Mouse (Mus musculus) midbrain, embryonic 13.5 days (tissue): ENCODE measurements around the gene Camsap1. TPM values are rescaled to one million over a fixed set of nuclear protein-coding genes. Genes with fewer than 3 reads are reported as not detected.
A peak's percentile ranks its signal among the peaks of the same experiment; 100 is the strongest.

Experiments
- ATAC-seq: fragments of 200-750 bp; cut with Nextera tagmentation; 2 replicates; pipeline ENCODE4 v1.8.0; 2017; ENCODE audit warnings: mild to moderate bottlenecking, moderate TSS enrichment, moderate library complexity
- H3K27ac ChIP-seq: fragments of 300-500 bp; sonication (generic); 2 replicates; pipeline ENCODE4 v1.5.1; 2015; ENCODE audit warnings: inconsistent platforms, mild to moderate bottlenecking, moderate library complexity
- H3K27me3 ChIP-seq: fragments of 300-500 bp; sonication (generic); 2 replicates; pipeline ENCODE4 v1.6.1; 2015; ENCODE audit warnings: mild to moderate bottlenecking, inconsistent platforms
- H3K36me3 ChIP-seq: fragments of 300-500 bp; sonication (generic); 2 replicates; pipeline ENCODE4 v1.6.1; 2015; ENCODE audit warnings: mild to moderate bottlenecking, inconsistent platforms
- H3K4me1 ChIP-seq: fragments of 300-500 bp; sonication (generic); replicated peaks from 2 replicates; pipeline ENCODE4 v1.6.1; 2015; ENCODE audit warnings: inconsistent platforms
- H3K4me2 ChIP-seq: fragments of 300-500 bp; sonication (generic); replicated peaks from 2 replicates; pipeline ENCODE4 v1.6.1; 2015; ENCODE audit warnings: moderate library complexity, mild to moderate bottlenecking, inconsistent platforms
- H3K4me3 ChIP-seq: fragments of 300-500 bp; sonication (generic); replicated peaks from 2 replicates; pipeline ENCODE4 v1.5.1; 2015; ENCODE audit warnings: mild to moderate bottlenecking, inconsistent platforms
- H3K9ac ChIP-seq: fragments of 300-500 bp; sonication (generic); replicated peaks from 2 replicates; pipeline ENCODE4 v1.6.1; 2015; ENCODE audit warnings: mild to moderate bottlenecking, inconsistent platforms
- H3K9me3 ChIP-seq: fragments of 300-500 bp; sonication (generic); 2 replicates; pipeline ENCODE4 v1.6.1; 2016; ENCODE audit warnings: mild to moderate bottlenecking, inconsistent platforms
- WGBS: fragments of 180-500 bp; shearing (Covaris S2); methylation state at CpG from one replicate; pipeline ENCODE4 v1.1.7; 2015; 5-methylcytosine and 5-hydroxymethylcytosine counted together
- polyA plus RNA-seq: library from polyadenylated mRNA; unstranded; fragments of >200 nt; fragmentation: Nextera tagmentation; extraction: Ambion mirVana; gene quantifications from 2 replicates; pipeline ENCODE4 v1.2.1, GENCODE M21; 2015

Camsap1 gene
- polyA plus RNA-seq, 1 experiment from 2014 or later, result 59.1 TPM

DNA sequence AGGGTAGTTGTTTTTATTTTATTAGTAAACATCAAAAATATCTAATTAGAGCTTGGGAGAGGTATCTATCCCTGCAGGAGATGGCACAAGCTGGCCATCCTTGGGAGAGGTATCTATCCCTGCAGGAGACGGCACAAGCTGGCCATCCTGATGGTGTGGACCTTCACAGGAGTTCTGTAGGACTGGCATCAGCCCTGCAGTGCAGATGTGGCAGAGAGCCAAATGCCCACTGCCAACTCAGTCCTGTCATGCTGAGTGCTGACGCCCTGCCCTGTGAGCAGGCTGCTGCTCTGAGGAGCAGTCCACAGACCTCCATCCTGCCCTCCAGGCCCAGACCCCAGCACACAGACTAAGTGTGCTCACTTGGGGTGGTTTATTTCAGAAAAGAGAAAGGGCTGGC lies 18.9 kb upstream of the Camsap1 start:
- Histone ChIP-seq H3K36me3 (peaks cover 92% of the 10 kb centered on the region), H3K4me2 (no peak overlapping the region), H3K9ac (no peak overlapping the region), H3K9me3 (no peaks in the 10 kb centered on the region), H3K4me1 (no peaks in the 10 kb centered on the region), H3K27ac (no peak overlapping the region), H3K27me3 (no peaks in the 10 kb centered on the region), H3K4me3 (no peak overlapping the region)
- WGBS, result 94% methylated on average over 2 of the region's 2 CpGs
- no peak for ATAC-seq

- no peak overlapping the region for H3K4me3 ChIP-seq
- H3K36me3 ChIP-seq, result peaks cover 92% of the 10 kb centered on the region
- no peak for ATAC-seq
- H3K27ac ChIP-seq, result no peak overlapping the region
- no peak overlapping the region for H3K4me2 ChIP-seq
- no peaks in the 10 kb centered on the region for H3K27me3 ChIP-seq
- H3K9me3 ChIP-seq, result no peaks in the 10 kb centered on the region
- H3K9ac ChIP-seq, result no peak overlapping the region
- WGBS, result 95% methylated on average over 5 of the region's 5 CpGs
- no peaks in the 10 kb centered on the region for H3K4me1 ChIP-seq
Measured at GRCm38 (mm10) chr2:26001136-26001535, 18.1 kb upstream of the Camsap1 start.

- 92% methylated on average over 3 of the region's 3 CpGs for WGBS
- Histone ChIP-seq H3K27me3 (no peaks in the 10 kb centered on the region), H3K36me3 (peaks cover 64% of the 10 kb centered on the region), H3K27ac (no peak overlapping the region), H3K4me3 (no peak overlapping the region), H3K4me1 (no peaks in the 10 kb centered on the region), H3K9me3 (no peaks in the 10 kb centered on the region), H3K4me2 (no peak overlapping the region), H3K9ac (no peak overlapping the region)
- no peak for ATAC-seq
Measured at GRCm38 (mm10) chr2:25997716-25998115, 14.6 kb upstream of the Camsap1 start.

DNA sequence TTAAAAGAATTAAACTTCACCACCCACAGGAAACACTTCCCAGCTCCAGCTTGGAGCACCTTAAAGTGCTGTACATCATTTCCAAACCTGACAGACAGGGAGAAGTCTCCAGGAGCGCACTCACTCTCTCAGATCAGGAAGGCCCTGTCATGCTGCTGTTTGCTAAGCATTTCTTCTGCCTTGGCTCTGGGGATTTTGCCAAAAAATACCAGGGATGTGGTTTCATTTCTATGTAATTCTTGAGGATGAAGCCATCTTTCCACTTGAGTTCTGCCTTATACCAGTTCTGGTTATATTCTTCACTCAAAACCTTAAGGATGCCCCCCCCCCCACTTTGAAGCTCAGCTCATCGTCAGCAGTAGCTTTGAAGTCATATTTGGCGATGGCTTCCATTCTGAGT lies 11.7 kb upstream of the Camsap1 start:
- 86% methylated on average over 3 of the region's 3 CpGs for WGBS
- no peak overlapping the region for H3K4me2 ChIP-seq
- H3K36me3 ChIP-seq, result peaks cover 39% of the 10 kb centered on the region
- H3K4me1 ChIP-seq, result no peaks in the 10 kb centered on the region
- no peak overlapping the region for H3K4me3 ChIP-seq
- no peaks in the 10 kb centered on the region for H3K9me3 ChIP-seq
- ATAC-seq, result no peak
- no peak overlapping the region; the same call in 1 of the 2 replicates for H3K9ac ChIP-seq
- H3K27ac ChIP-seq, result no peak overlapping the region
- no peaks in the 10 kb centered on the region for H3K27me3 ChIP-seq

GRCm38 (mm10) chr2:25992285-25992684 lies 9.2 kb upstream of the Camsap1 start:
- 81% methylated on average over 2 of the region's 2 CpGs for WGBS

GRCm38 (mm10) chr2:25989651-25990050 lies 6.6 kb upstream of the Camsap1 start:
- H3K9me3 ChIP-seq, result no peaks in the 10 kb centered on the region
- no peak overlapping the region for H3K4me3 ChIP-seq
- WGBS, result 91% methylated on average over 1 of the region's 1 CpGs
- H3K4me1 ChIP-seq, result peaks cover 3% of the 10 kb centered on the region; the same call in 1 of the 2 replicates
- no peak overlapping the region for H3K4me2 ChIP-seq
- no peaks in the 10 kb centered on the region for H3K27me3 ChIP-seq
- H3K36me3 ChIP-seq, result no peaks in the 10 kb centered on the region
- no peak for ATAC-seq
- H3K27ac ChIP-seq, result no peak overlapping the region
- no peak overlapping the region for H3K9ac ChIP-seq

More at GRCm38 (mm10) chr2:25992285-25992684, 9.2 kb upstream of the Camsap1 start:
- Histone ChIP-seq H3K4me1 (no peaks in the 10 kb centered on the region), H3K4me2 (no peak overlapping the region), H3K27me3 (no peaks in the 10 kb centered on the region), H3K4me3 (no peak overlapping the region), H3K36me3 (peaks cover 17% of the 10 kb centered on the region), H3K9ac (no peak overlapping the region), H3K27ac (no peak overlapping the region), H3K9me3 (no peaks in the 10 kb centered on the region)
- no peak for ATAC-seq

- H3K4me2 ChIP-seq, result no peak overlapping the region
- no peak overlapping the region for H3K9ac ChIP-seq
- peaks cover 11% of the 10 kb centered on the region for H3K4me1 ChIP-seq
- ATAC-seq, result no peak
- H3K36me3 ChIP-seq, result no peaks in the 10 kb centered on the region
- 93% methylated on average over 6 of the region's 6 CpGs for WGBS
- H3K4me3 ChIP-seq, result no peak overlapping the region
- H3K9me3 ChIP-seq, result no peaks in the 10 kb centered on the region
- H3K27ac ChIP-seq, result no peak overlapping the region
- no peaks in the 10 kb centered on the region for H3K27me3 ChIP-seq
Measured at GRCm38 (mm10) chr2:25987817-25988216, 4.7 kb upstream of the Camsap1 start.

- H3K9me3 ChIP-seq, result no peaks in the 10 kb centered on the region
- H3K4me1 ChIP-seq, result peaks cover 17% of the 10 kb centered on the region
- 67% methylated on average over 5 of the region's 5 CpGs for WGBS
- no peak for ATAC-seq
- H3K36me3 ChIP-seq, result no peaks in the 10 kb centered on the region
- no peaks in the 10 kb centered on the region for H3K27me3 ChIP-seq
- H3K4me3 ChIP-seq, result no peak overlapping the region
- H3K4me2 ChIP-seq, result no peak overlapping the region
- H3K9ac ChIP-seq, result no peak overlapping the region
- H3K27ac ChIP-seq, result no peak overlapping the region
Measured at GRCm38 (mm10) chr2:25986601-25987000, 3.5 kb upstream of the Camsap1 start.

- Histone ChIP-seq H3K9ac (peak overlapping the region; percentile 99), H3K27ac (peak overlapping the region; percentile 96), H3K9me3 (no peaks in the 10 kb centered on the region), H3K36me3 (no peaks in the 10 kb centered on the region), H3K4me3 (peak overlapping the region; percentile 97), H3K27me3 (no peaks in the 10 kb centered on the region), H3K4me1 (peaks cover 57% of the 10 kb centered on the region), H3K4me2 (peak overlapping the region; percentile 90)
- WGBS, result under 1% methylated on average over 67 of the region's 76 CpGs
- ATAC-seq, result no peak; the same call in 1 of the 2 replicates
Measured at GRCm38 (mm10) chr2:25982426-25983091, 523 bp downstream of the Camsap1 start.

DNA sequence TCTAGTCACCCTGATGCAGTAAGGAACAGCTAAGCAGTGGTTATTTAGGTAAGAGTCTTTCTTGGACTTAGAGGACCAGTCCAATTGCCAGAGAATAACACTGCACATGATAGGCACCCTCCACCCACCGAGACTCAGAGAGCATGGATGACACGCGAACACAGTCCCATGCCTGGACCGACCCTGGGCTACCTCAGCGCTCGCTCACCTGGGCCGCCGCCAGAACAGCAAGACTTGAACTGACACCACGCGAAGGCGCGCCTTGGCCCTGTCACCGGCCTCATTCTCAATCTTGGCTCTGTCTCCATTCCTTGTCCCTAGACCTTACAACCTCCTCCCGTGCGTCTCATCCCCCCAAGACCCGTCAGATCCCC lies 1.0 kb downstream of the Camsap1 start:
- H3K4me3 ChIP-seq, result peak overlapping the region; percentile 97
- H3K9ac ChIP-seq, result peak overlapping the region; percentile 99
- no peaks in the 10 kb centered on the region for H3K9me3 ChIP-seq
- H3K4me2 ChIP-seq, result peak overlapping the region; percentile 90
- no peaks in the 10 kb centered on the region for H3K36me3 ChIP-seq
- H3K27me3 ChIP-seq, result no peaks in the 10 kb centered on the region
- under 1% methylated on average over 16 of the region's 16 CpGs for WGBS
- no peak for ATAC-seq
- peaks cover 57% of the 10 kb centered on the region for H3K4me1 ChIP-seq
- H3K27ac ChIP-seq, result peak overlapping the region; percentile 96

GRCm38 (mm10) chr2:25978997-25979396 lies 4.1 kb downstream of the Camsap1 start:
- no peak overlapping the region for H3K27ac ChIP-seq
- peaks cover 54% of the 10 kb centered on the region for H3K4me1 ChIP-seq
- H3K27me3 ChIP-seq, result no peaks in the 10 kb centered on the region
- H3K9ac ChIP-seq, result no peak overlapping the region
- no peaks in the 10 kb centered on the region for H3K36me3 ChIP-seq
- H3K4me2 ChIP-seq, result no peak overlapping the region
- no peak for ATAC-seq
- WGBS, result 90% methylated on average over 4 of the region's 4 CpGs
- no peak overlapping the region for H3K4me3 ChIP-seq
- no peaks in the 10 kb centered on the region for H3K9me3 ChIP-seq

GRCm38 (mm10) chr2:25977587-25978239 lies 5.4 kb downstream of the Camsap1 start:
- ATAC-seq, result no peak
- Histone ChIP-seq H3K9ac (no peak overlapping the region), H3K27ac (no peak overlapping the region), H3K9me3 (no peaks in the 10 kb centered on the region), H3K4me3 (no peak overlapping the region), H3K4me1 (peaks cover 52% of the 10 kb centered on the region), H3K27me3 (no peaks in the 10 kb centered on the region), H3K36me3 (peaks cover 3% of the 10 kb centered on the region; the same call in 1 of the 2 replicates), H3K4me2 (no peak overlapping the region)
- 82% methylated on average over 7 of the region's 7 CpGs for WGBS
